Mouse (Mus musculus) embryo, embryonic 11 days (tissue): ENCODE results near the gene Uvrag.
A peak's percentile ranks its signal among the peaks of the same experiment; 100 is the strongest.
"Not testable (repeated sequence)": the region's sequence is repeated elsewhere in the genome, so short reads cannot be mapped to it uniquely, and the experiment has no call there.

Experiments
- DNase-seq: peaks from one replicate; pipeline ENCODE4 v3.0.0-alpha.2; 2015

Uvrag gene

GRCm38 (mm10) chr7:98967672-98968071 is 173.3 kb downstream of the Uvrag start:
- no peak for DNase-seq

GRCm38 (mm10) chr7:98963581-98963980 is 177.4 kb downstream of the Uvrag start:
- DNase-seq: not testable (repeated sequence)

GRCm38 (mm10) chr7:98962547-98963311 is 178.2 kb downstream of the Uvrag start:
- peak; percentile 83 for DNase-seq

DNA sequence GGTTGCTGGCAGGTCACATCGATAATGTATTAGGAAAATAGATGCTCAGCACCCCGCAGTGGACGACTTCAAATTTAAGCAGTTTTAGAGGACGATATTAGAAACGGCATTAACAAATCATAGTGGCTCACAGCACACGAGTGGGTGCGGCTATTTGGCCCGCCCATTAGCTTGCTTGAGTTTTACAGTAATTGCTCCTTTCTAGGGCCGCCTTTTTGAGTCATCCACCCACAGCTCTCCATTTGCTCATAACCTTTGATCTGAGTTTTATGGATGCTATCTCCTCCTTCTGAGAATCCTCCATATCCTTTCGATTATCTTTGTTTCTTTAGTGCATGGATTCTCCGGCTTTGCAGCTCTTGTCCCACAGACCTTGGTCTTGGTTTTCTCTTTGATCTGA is 178.9 kb downstream of the Uvrag start:
- DNase-seq: no peak

GRCm38 (mm10) chr7:98960274-98960673 is 180.7 kb downstream of the Uvrag start:
- no peak for DNase-seq

DNA sequence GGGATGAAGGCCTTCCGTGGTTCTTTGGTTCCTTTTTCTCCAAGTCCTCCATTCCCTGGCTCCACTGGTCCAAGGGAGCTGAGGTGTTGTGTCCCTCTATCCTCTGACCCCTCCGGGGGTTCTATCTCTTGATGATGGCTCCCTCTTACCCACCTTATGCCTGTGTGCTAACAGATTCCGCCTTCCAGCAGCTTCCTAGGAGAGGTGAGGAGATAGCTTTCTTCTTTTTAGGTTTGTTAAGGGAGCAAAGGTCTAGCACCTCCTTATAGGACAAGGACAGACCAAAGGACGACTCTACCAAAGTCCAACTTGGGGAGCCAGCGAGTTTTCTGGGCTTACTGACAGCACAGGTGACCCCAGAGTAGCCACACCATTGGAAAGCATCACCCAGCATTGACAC is 181.7 kb downstream of the Uvrag start:
- no peak for DNase-seq

GRCm38 (mm10) chr7:98958172-98958571 is 182.8 kb downstream of the Uvrag start:
- peak; percentile 59 for DNase-seq

DNA sequence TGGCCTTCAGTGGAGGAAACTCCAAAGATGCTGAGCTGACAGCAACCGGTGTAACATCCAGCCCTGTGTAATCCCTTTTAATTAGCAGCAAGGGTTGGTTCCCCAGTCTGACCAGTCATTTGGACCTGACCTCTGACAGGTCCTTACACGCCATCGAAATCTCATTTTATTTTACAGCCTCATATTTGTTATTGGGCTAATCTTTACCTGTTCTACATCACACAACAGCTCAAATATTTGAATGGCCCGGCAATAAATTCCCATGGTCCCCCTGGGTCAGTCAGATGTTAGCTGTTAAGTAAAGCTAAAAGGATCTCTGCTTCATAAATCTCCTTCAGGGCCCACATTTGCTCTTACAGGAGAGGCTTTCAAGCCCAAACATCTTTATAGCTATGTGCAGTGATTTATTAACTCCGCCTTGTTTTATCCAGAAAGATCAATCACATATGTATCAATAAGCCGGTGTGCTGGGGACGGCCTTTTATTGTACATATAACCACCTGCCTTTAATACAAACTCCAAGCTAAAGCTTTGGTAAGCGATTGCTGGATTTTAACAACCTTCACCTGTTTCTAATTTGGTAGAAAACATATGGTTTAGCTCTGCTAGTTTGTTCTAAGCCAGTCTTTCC is 183.7 kb downstream of the Uvrag start:
- peak; percentile 63 for DNase-seq

DNA sequence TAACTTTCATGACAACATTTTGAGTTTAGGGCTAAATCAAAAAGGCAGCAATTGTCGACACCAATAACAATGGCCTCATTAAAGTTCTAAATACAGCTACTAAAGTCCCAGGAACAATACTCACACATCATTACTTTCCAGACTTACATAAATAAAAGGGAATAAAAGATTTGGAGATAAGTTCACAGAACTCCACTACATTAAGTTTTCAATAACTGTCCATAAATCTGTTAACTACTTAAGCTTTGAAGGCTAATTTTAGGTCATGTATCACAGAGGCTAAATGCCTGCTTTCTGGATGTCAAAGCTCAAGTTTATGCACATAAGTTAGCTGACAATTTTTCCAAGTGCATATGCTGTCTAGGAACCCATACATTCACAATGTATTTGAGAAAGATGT is 184.3 kb downstream of the Uvrag start:
- no peak for DNase-seq

DNA sequence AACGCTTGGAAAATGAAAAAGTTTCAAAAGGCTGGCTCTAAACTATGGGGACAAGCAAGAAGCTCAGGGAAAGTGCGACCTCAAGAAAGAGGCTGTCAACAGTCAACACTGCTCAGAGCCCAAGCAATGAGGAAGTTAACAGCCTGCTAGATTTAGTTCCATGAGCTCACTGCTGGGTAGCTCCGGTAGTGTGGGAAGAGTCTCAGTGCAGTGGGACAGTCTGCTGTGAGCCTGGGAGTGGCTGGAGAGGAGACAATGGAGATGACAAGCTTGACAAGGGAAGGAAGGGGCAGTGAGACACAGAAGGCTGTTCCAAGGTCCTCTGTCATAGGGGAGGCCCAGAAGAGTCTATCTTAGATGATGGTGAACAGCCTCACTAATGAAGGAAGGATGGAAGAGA is 187.3 kb downstream of the Uvrag start:
- no peak for DNase-seq

DNA sequence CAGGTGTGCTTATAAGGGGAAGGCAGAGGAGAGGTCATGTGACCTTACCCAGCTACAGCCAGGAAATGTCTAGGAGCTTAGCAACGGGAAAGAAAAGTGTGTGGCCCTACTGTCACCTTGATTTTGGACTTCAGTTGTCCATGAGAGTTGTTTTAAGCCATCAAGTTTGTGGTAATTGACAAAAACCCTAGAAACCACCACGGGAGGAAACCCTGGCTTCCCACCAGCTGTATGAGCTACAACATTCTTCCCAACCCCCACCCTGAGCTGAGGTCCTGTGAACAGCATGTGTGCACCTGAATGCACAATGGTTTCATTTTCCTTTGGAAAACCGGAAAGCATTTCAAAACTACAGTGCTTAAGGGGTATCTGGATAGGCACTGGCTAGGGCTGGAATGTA is 196.0 kb downstream of the Uvrag start:
- DNase-seq: no peak

GRCm38 (mm10) chr7:98943687-98944086 is 197.3 kb downstream of the Uvrag start:
- no peak for DNase-seq

- DNase-seq: no peak
These were observed 198.2 kb downstream of the Uvrag start for GRCm38 (mm10) chr7:98942746-98943145.

- no peak for DNase-seq
These were observed 201.7 kb downstream of the Uvrag start for GRCm38 (mm10) chr7:98939194-98939593.

DNA sequence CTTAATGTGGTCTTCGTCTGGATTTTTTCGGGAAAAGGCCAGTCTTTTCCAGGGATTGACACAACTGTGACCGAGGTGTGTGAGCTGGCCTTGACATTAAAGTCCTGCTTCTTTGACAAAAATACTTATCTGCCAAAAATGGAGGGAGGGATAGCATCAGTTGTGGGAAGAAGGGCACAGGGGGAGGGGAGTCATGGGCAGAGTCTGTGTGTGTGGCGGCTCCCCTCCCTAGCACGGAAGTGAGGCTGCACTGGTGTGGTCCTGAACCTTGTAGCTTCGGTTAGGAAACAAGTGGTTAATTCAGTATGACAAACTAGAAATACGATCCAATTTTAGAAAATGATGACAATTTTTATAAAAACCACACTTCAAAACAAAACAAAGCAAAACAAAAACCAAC is 202.3 kb downstream of the Uvrag start:
- no peak for DNase-seq

- DNase-seq: no peak
These were observed 203.7 kb downstream of the Uvrag start for GRCm38 (mm10) chr7:98937079-98937813.

GRCm38 (mm10) chr7:98935757-98936156 is 205.2 kb downstream of the Uvrag start:
- DNase-seq: no peak

DNA sequence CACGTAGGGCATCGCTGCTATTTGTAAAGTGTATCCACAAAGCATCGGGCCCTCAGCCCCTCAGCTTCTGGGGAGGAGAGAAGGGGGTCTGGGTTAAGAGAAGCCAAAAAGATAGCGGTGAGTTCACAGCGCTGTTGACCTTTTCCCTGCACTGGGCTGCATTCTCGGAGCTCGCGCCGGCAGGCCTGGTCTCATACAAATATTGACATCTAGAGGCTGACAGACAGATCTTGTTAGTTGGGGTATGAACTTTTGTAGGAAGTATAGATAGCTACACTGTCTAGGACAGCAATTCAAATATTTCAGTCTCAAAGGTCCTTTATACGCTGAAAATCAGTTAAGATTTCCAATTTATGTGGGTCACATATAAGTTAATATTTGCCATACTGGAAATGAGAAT is 205.7 kb downstream of the Uvrag start:
- DNase-seq: no peak

GRCm38 (mm10) chr7:98928336-98929025 is 212.5 kb downstream of the Uvrag start:
- no peak for DNase-seq

- DNase-seq: no peak
These were observed 213.9 kb downstream of the Uvrag start for GRCm38 (mm10) chr7:98926906-98927528.

DNA sequence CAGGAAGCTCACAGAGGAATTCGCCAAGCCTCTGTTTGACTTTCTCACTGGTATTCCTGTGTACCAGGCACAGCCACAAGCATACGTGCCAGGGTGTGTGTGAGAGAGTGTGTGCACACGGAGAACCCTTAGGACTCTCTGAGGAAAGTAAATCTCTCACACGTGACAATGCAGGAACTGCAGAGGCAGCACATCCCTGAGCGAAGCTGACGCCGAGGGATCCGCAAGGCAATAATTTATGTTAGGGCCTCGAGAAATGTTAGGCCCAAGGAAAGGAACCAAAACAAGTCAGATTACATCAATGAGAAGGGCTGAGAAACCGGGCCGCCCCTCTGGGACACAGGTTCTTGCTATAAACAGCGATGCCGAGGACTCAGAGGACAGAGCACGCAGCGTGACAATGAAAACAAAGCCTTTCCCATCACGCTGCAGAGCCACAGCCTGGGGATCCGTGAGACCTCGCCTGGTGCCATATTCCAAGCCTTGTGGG is 216.5 kb downstream of the Uvrag start:
- DNase-seq: no peak

DNA sequence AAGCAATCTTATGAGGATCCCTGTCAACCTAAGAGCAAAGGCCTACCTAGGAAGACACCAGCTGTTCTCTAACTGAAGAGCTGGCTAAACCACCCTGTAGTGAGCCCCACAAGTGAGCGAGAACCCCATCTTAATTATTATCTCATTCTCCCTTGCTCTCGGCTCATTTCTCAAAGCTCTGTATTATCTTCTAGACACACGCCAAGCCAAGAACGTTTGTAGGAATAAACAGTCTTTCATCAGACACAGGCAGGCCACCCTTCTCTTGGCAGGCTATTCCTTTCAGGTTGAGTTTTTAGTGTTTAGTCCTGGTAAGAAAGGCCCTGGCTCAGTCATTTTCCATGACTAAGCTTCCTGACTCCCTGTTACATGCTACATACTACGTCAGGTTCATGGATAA is 218.0 kb downstream of the Uvrag start:
- DNase-seq: no peak

GRCm38 (mm10) chr7:98917407-98917806 is 223.5 kb downstream of the Uvrag start:
- no peak for DNase-seq
